1 mouse cellular context compared by ENCODE assay signal in genomic region chr5:140316716-140317115, GRCm38 (mm10).
TF ChIP-seq lines count a peak whose summit lies in the region.

No protein-coding gene starts in this region.

TF ChIP-seq in MEL, 35 proteins besides CTCF, POLR2A, EP300 and RAD21 (continued from another document):
- no peak for TF ChIP-seq MEF2A (IDR thresholded peaks at IDR 0.05; ENCODE audit: extremely low read depth, insufficient replicate concordance, low read depth, low read length, poor library complexity, severe bottlenecking)
